In genomic region chr14:46722031-46722430, GRCm38 (mm10) we compare ENCODE assay signal across 8 mouse cellular contexts. TPM values are rescaled to one million over a fixed set of nuclear protein-coding genes. Genes with fewer than 3 reads are reported as not detected.
A peak's percentile ranks its signal among the peaks of the same experiment; 100 is the strongest.
DNase-seq lines count a peak whose midpoint lies in the region; ATAC-seq and TF ChIP-seq lines count a peak whose summit lies in the region.

No protein-coding gene starts in this region.

- dilution Hi-C loops in CH12.LX (cut with MboI; ENCODE audit: extremely low pct_ligation_motif_present, extremely low pct_unique_long_range_greater_than_20kb, low sequenced_read_pairs) = no loop called here

- TF ChIP-seq CTCF in CH12.LX (conservative IDR thresholded peaks at IDR 0.05 in 1 of 2, IDR thresholded peaks at IDR 0.05 in 1 of 2; ENCODE audit: low read depth in 2 of 2, low read length in 2 of 2) = peak; percentile 25 to 95; a peak in 3 of 4 replicates
- TF ChIP-seq CTCF in cortical plate, adult 2 months (IDR thresholded peaks at IDR 0.05; ENCODE audit: extremely low read depth, insufficient read depth, low read length) = peak; percentile 30; the same call in 1 of the 2 replicates

- no peak for TF ChIP-seq POLR2A in CH12.LX (IDR thresholded peaks at IDR 0.05; ENCODE audit: low read depth, low read length)
- TF ChIP-seq POLR2A in cortical plate, adult 2 months (IDR thresholded peaks at IDR 0.05; ENCODE audit: extremely low read depth, insufficient read depth, low read length) = no peak

- no peak overlapping the region for H3K9ac ChIP-seq in kidney, embryonic 15.5 days
- H3K9ac ChIP-seq in CH12.LX (ENCODE audit: insufficient read depth, low read depth) = no peak overlapping the region
- H3K9ac ChIP-seq in neural tube, embryonic 11.5 days (ENCODE audit: low read length) = no peak overlapping the region
- H3K9ac ChIP-seq in forebrain, embryonic 13.5 days = no peak overlapping the region
- H3K9ac ChIP-seq in midbrain, embryonic 13.5 days (replicated peaks) = no peak overlapping the region

- no peak overlapping the region for H3K27ac ChIP-seq in kidney, embryonic 15.5 days
- no peak overlapping the region for H3K27ac ChIP-seq in CH12.LX (ENCODE audit: insufficient read depth, low read depth)
- H3K27ac ChIP-seq in cortical plate, adult 2 months (ENCODE audit: insufficient read depth, low read length) = no peak overlapping the region
- H3K27ac ChIP-seq in neural tube, embryonic 11.5 days (ENCODE audit: low read depth, low read length) = no peak overlapping the region
- H3K27ac ChIP-seq in forebrain, embryonic 13.5 days = no peak overlapping the region
- no peak overlapping the region for H3K27ac ChIP-seq in midbrain, embryonic 13.5 days

- H3K4me1 ChIP-seq in kidney, embryonic 15.5 days = peaks cover 25% of the 10 kb centered on the region
- H3K4me1 ChIP-seq in CH12.LX (ENCODE audit: control insufficient read depth in 1 of 2, insufficient read depth in 2 of 2) = no peaks in the 10 kb centered on the region
- H3K4me1 ChIP-seq in cortical plate, adult 2 months (ENCODE audit: control insufficient read depth, insufficient read depth, low read length) = no peaks in the 10 kb centered on the region
- no peaks in the 10 kb centered on the region for H3K4me1 ChIP-seq in neural tube, embryonic 11.5 days (ENCODE audit: control insufficient read depth, insufficient read depth, low read length)
- H3K4me1 ChIP-seq in forebrain, embryonic 13.5 days = 0 out of 2 replicates have a peak, but pooled peaks cover 4% of the 10 kb centered on the region
- no peaks in the 10 kb centered on the region for H3K4me1 ChIP-seq in midbrain, embryonic 13.5 days (replicated peaks)

- H3K79me2 ChIP-seq in CH12.LX (replicated peaks; ENCODE audit: control insufficient read depth, extremely low read depth, insufficient read depth, poor library complexity, severe bottlenecking) = no peaks in the 10 kb centered on the region

- TF ChIP-seq RAD21 in CH12.LX (IDR thresholded peaks at IDR 0.05; ENCODE audit: low read depth, low read length) = peak; percentile 53

- no peak overlapping the region for H3K4me2 ChIP-seq in kidney, embryonic 15.5 days
- no peak overlapping the region for H3K4me2 ChIP-seq in CH12.LX (ENCODE audit: insufficient read depth, low read depth, poor library complexity, severe bottlenecking)
- no peak overlapping the region for H3K4me2 ChIP-seq in neural tube, embryonic 11.5 days (ENCODE audit: low read depth)
- H3K4me2 ChIP-seq in forebrain, embryonic 13.5 days = no peak overlapping the region
- H3K4me2 ChIP-seq in midbrain, embryonic 13.5 days (replicated peaks) = no peak overlapping the region

- H3K9me3 ChIP-seq in kidney, embryonic 15.5 days (replicated peaks) = no peaks in the 10 kb centered on the region
- H3K9me3 ChIP-seq in CH12.LX (replicated peaks; ENCODE audit: low read length) = no peaks in the 10 kb centered on the region
- H3K9me3 ChIP-seq in neural tube, embryonic 11.5 days (ENCODE audit: control insufficient read depth, low read length) = no peaks in the 10 kb centered on the region
- H3K9me3 ChIP-seq in forebrain, embryonic 13.5 days (replicated peaks) = no peaks in the 10 kb centered on the region
- H3K9me3 ChIP-seq in midbrain, embryonic 13.5 days = no peaks in the 10 kb centered on the region

- ATAC-seq in kidney, embryonic 15.5 days (replicated peaks; ENCODE audit: low FRiP score) = no peak
- no peak for ATAC-seq in neural tube, embryonic 11.5 days (ENCODE audit: insufficient read depth, low FRiP score, low TSS enrichment)
- no peak for ATAC-seq in forebrain, embryonic 13.5 days
- ATAC-seq in midbrain, embryonic 13.5 days = no peak

- no peaks in the 10 kb centered on the region for H3K36me3 ChIP-seq in kidney, embryonic 15.5 days
- no peaks in the 10 kb centered on the region for H3K36me3 ChIP-seq in CH12.LX (replicated peaks in 1 of 2; ENCODE audit: control insufficient read depth in 1 of 2, insufficient read depth in 1 of 2, low read length in 1 of 2)
- no peaks in the 10 kb centered on the region for H3K36me3 ChIP-seq in neural tube, embryonic 11.5 days (ENCODE audit: control insufficient read depth, insufficient read depth, low read length)
- H3K36me3 ChIP-seq in forebrain, embryonic 13.5 days (ENCODE audit: poor library complexity, severe bottlenecking) = no peaks in the 10 kb centered on the region
- no peaks in the 10 kb centered on the region for H3K36me3 ChIP-seq in midbrain, embryonic 13.5 days

- no peaks in the 10 kb centered on the region for H3K27me3 ChIP-seq in kidney, embryonic 15.5 days
- H3K27me3 ChIP-seq in CH12.LX (replicated peaks) = no peaks in the 10 kb centered on the region
- no peaks in the 10 kb centered on the region for H3K27me3 ChIP-seq in neural tube, embryonic 11.5 days (ENCODE audit: control insufficient read depth, insufficient read depth, low read length)
- no peaks in the 10 kb centered on the region for H3K27me3 ChIP-seq in forebrain, embryonic 13.5 days
- no peaks in the 10 kb centered on the region for H3K27me3 ChIP-seq in midbrain, embryonic 13.5 days

- no peak overlapping the region for H3K4me3 ChIP-seq in kidney, embryonic 15.5 days (replicated peaks)
- no peak overlapping the region for H3K4me3 ChIP-seq in CH12.LX (replicated peaks in 1 of 3; ENCODE audit: low read depth in 2 of 3, low read length in 2 of 3, poor library complexity in 1 of 3)
- H3K4me3 ChIP-seq in cortical plate, adult 2 months (ENCODE audit: insufficient read depth, low read length) = no peak overlapping the region
- H3K4me3 ChIP-seq in neural tube, embryonic 11.5 days (ENCODE audit: low read depth, low read length) = no peak overlapping the region
- no peak overlapping the region for H3K4me3 ChIP-seq in forebrain, embryonic 13.5 days
- H3K4me3 ChIP-seq in midbrain, embryonic 13.5 days (replicated peaks) = no peak overlapping the region

- WGBS in kidney, embryonic 15.5 days = 55% methylated on average over 5 of the region's 5 CpGs
- WGBS in neural tube, embryonic 11.5 days = 71% methylated on average over 5 of the region's 5 CpGs
- WGBS in forebrain, embryonic 13.5 days = 74% methylated on average over 5 of the region's 5 CpGs
- 75% methylated on average over 5 of the region's 5 CpGs for WGBS in midbrain, embryonic 13.5 days

- peak; percentile 22 for DNase-seq in kidney, adult 11 months
- peak; percentile 39 for DNase-seq in CH12.LX (ENCODE audit: extremely low read depth)
- peak; percentile 40 for DNase-seq in kidney, adult 9 months
- DNase-seq in neural tube, embryonic 11.5 days (ENCODE audit: low spot score) = peak; percentile 56

- TF ChIP-seq EP300 in CH12.LX (IDR thresholded peaks at IDR 0.05; ENCODE audit: low read length) = no peak

- in situ Hi-C loops in CH12.LX (cut with MboI; ENCODE audit: low pct_ligation_motif_present, low pct_unique_long_range_greater_than_20kb, low sequenced_read_pairs) = loop anchor here (10.0 kb wide), 1 partner anchor 737 kb away; no protein-coding TSS in a partner anchor

TF ChIP-seq in CH12.LX, 34 proteins besides CTCF, POLR2A, EP300 and RAD21:
- TF ChIP-seq SMC3 (IDR thresholded peaks at IDR 0.05; ENCODE audit: low read depth, low read length) = peak; percentile 61
- no peak for TF ChIP-seq SIN3A (IDR thresholded peaks at IDR 0.05; ENCODE audit: low read length)

RNA-seq across cellular contexts. Expression of gene Cdkn3, which starts 38.3 kb away (rescaled TPM):
- 48.0 and 51.1 TPM in 2 replicates for polyA plus RNA-seq in kidney, embryonic 15.5 days (2015; fragmentation: Nextera tagmentation; extraction: Ambion mirVana)
- total RNA-seq in CH12.LX (2012; rRNA removed) (16.0 and 19.6 TPM in 2 replicates), CH12.LX (2014; rRNA removed) (22.8 and 24.3 TPM in 2 replicates)
- 27.8 and 35.5 TPM in 2 replicates for polyA plus RNA-seq in CH12.LX (2012; ENCODE audit: insufficient read length, low read depth)
- 0.68 and 1.1 TPM in 2 replicates for polyA plus RNA-seq in cortical plate, adult 2 months (2012; rRNA removed)
- 38.2 and 41.7 TPM in 2 replicates for polyA plus RNA-seq in neural tube, embryonic 11.5 days (2014; fragmentation: Nextera tagmentation; extraction: Ambion mirVana)
- 38.5 and 41.8 TPM in 2 replicates for polyA plus RNA-seq in forebrain, embryonic 13.5 days (2015; fragmentation: Nextera tagmentation; extraction: Ambion mirVana)
- polyA plus RNA-seq in midbrain, embryonic 13.5 days (2015; fragmentation: Nextera tagmentation; extraction: Ambion mirVana) = 19.2 and 20.8 TPM in 2 replicates
